Mouse (Mus musculus) splenic B cell, adult 2 months (primary cell): Measurements from ENCODE around the gene Cep41.

ENCODE experiments used
- DNase-seq: peaks from one replicate; pipeline ENCODE4 v3.0.0-alpha.2; 2011; ENCODE audit warnings: low read depth, low spot score
- H3K27me3 ChIP-seq: 2 replicates; pipeline ENCODE4 v1.6.1; 2012; ENCODE audit warnings: mild to moderate bottlenecking, low read length, moderate library complexity, mixed read lengths; ENCODE audit not compliant: control insufficient read depth, poor library complexity, insufficient read depth, severe bottlenecking
- H3K36me3 ChIP-seq: 2 replicates; pipeline ENCODE4 v1.6.1; 2012; ENCODE audit warnings: mild to moderate bottlenecking, low read length, moderate library complexity, mixed read lengths; ENCODE audit not compliant: control insufficient read depth, poor library complexity, insufficient read depth, severe bottlenecking

Cep41 gene

GRCm38 (mm10) chr6:30615741-30616140 is 77.8 kb downstream of the Cep41 start:
- Histone ChIP-seq H3K27me3 (no peaks in the 10 kb centered on the region), H3K36me3 (no peaks in the 10 kb centered on the region)
- DNase-seq = no peak

- Histone ChIP-seq H3K36me3 (no peaks in the 10 kb centered on the region), H3K27me3 (no peaks in the 10 kb centered on the region)
- DNase-seq = no peak
These were observed 79.3 kb downstream of the Cep41 start for GRCm38 (mm10) chr6:30614251-30614650.

DNA sequence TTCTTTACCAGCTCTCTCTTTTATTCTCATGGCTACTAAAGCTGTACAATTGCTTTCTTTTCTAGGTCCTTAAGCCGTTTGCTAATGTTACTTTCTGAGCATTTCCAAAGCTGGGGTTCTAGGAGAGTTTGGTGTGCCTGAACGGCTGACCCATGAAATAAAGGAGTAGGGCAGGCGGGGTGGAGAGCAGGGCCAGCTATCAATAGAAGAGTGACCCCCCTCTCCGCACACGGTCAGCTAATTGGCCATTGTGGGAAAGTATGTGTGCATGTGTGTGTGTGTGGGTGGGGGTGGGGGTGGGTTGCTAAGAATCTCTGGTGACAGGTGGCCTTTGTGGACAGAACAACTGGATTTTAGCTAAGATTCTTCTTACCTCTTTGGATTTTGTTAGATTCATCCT is 82.3 kb downstream of the Cep41 start:
- Histone ChIP-seq H3K27me3 (no peaks in the 10 kb centered on the region), H3K36me3 (no peaks in the 10 kb centered on the region)
- no peak for DNase-seq

- Histone ChIP-seq H3K36me3 (no peaks in the 10 kb centered on the region), H3K27me3 (no peaks in the 10 kb centered on the region)
- DNase-seq = no peak
These were observed 82.8 kb downstream of the Cep41 start, which contains the start of gene Cpa5 for GRCm38 (mm10) chr6:30610710-30611109. Gene Cpa5, plus strand, starts transcription at chr6:30611010.

GRCm38 (mm10) chr6:30605672-30606071 is 87.9 kb downstream of the Cep41 start:
- Histone ChIP-seq H3K27me3 (no peaks in the 10 kb centered on the region), H3K36me3 (no peaks in the 10 kb centered on the region)
- no peak for DNase-seq

DNA sequence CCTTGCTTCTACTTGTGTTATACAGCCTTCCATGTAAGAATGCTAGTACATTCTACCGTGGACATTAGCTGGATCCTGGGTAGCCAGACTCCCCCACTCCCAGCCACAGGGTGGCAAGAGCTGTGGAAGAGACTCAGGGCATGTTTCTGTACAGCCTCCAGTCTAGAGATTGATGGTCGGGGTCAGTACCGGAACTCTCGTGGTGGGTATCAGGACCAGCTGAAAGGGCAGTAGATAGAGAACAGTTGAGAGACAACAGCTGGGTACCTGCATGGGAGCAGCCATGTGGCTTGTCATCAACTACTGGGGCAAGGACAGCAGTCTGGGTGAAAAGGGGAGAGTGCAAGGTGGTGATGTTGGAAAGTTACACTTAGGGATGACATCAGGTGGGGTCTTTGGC is 88.4 kb downstream of the Cep41 start:
- DNase-seq = no peak
- Histone ChIP-seq H3K27me3 (no peaks in the 10 kb centered on the region), H3K36me3 (no peaks in the 10 kb centered on the region)

DNA sequence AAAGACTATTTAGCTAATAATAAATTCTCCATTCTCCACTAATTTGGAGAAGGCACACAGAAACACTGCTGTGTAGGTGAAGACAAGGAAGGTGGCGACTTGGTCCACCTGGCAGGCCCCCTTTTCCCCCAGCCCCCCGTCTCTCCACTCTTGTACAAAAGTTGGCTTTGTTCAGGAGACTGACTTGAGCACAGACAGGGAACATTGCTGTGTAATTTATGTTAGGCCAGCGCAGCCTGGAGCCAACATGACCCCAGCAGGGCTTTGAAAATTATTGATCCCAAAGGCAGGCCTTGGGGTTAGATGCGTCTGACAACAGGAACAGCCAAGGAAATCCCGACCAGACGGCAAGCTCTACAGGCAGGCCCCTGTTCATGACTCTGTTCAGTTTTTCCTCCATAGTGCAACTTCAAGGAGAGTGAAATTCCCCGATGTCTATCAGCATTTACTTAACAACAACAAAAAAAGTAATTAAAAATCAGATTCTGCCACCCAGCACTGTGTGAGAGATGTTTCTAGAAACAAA is 89.1 kb downstream of the Cep41 start:
- Histone ChIP-seq H3K27me3 (no peaks in the 10 kb centered on the region), H3K36me3 (no peaks in the 10 kb centered on the region)
- DNase-seq = no peak
